Mouse (Mus musculus) spleen, postnatal 36 days (tissue): ENCODE data around the gene Nanog.

Experiments used
- DNase-seq, 2 experiments: peaks; one replicate each; pipeline ENCODE4 v3.0.0; 2022; ENCODE audit warnings: low spot score in 2 of 2, mixed read lengths in 1 of 2

Nanog gene

GRCm38 (mm10) chr6:122762480-122762879 is 55.2 kb downstream of the Nanog start:
- no peak for DNase-seq

DNA sequence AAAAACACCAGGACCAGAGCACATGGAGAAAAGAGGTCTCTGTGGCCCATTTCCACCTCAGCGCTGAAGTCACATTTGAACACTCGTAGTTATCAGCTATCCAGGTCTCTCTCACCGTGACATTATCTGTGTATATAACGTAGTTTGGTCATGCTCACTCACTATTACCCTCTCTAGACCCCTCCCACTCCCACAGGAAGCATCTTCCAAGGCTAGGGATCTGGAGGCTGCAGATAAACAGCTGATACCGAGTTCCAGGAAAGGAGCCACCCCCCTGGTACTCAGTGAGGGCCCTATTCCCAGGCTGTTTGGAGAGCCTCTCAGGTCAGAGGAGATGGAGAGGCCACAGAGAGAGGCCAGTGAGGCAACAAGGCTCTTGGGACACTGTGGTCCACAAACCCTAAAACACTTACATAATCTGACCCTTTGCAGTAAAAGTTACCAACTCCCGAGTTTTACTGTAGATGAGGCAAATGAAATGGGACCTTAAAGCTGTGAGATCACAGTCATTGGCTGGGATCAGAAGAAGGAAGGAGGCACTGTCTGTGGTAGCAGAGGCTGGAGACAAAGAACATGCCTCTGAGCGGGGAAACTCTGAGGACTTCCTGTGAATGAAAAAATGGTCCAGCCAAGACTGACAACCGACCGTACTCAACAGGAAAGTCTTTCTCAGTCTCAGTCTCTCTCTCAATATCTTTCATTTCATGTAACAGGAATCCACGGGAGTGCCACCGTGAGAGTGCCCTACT is 55.8 kb downstream of the Nanog start:
- no peak for DNase-seq

DNA sequence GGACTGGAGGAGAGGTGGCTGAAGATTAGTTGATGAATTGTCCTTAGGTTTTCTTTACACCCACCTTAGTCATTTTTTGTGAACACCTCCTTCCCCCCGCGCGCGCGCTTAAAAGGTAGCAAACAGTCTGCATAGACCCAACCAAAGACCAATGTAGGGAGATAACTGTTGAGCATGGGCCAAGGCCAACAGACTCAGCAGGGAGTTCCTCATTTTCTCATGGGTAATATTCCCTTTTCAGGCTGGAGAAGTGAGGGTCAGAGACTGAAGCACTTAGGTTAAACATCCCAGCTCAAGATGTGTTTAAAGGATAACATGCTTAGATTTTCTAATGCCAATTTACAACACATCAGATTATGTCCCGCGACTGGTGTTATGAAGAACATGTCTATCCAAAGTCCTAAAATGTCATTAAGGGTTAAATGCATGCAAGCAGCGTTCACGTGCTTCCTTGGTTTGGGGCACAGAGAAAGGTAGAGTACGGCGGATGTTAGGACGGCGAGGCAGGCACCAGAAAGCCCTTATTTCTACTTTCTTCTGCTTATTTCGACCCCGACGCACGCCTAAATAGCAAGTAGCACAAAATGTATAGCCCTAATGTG is 56.7 kb downstream of the Nanog start:
- DNase-seq: no peak
